Comparison of ENCODE assay signal across 16 mouse cellular contexts in the genomic region with DNA sequence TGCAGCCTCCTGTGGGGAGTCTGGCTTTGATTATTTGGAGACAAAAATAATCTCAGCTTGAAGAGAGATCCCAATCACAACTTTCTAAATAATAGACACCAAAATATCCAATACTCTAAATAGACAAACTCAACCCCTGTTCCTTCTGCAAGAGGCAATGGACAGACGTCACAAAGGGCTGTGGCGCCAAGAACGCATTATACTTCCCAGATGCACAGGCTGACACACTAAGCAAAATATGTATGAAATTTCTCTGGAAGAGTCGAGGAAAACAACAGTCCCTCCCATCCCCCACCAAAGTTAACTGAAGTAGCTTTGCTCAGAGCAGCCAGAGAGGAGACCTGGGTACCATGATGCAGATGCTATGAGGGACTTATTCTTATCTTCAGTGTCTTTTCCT.
"Had no signal": no experiment of that assay in that cellular context is flagged by ENCODE, and none has a peak within 500 bp of the region (broad histone marks: within the 10 kb centered on the region; RNA-seq: fewer than 3 reads in every experiment).

No protein-coding gene starts in this region.

- H3K27me3 ChIP-seq: neural tube, embryonic 13.5 days; neural tube, embryonic 15.5 days; stomach, embryonic 15.5 days had no signal

- H3K36me3 ChIP-seq: neural tube, embryonic 13.5 days; neural tube, embryonic 15.5 days; stomach, embryonic 15.5 days had no signal

- H3K9ac ChIP-seq: neural tube, embryonic 13.5 days; neural tube, embryonic 15.5 days; stomach, embryonic 15.5 days had no signal

- H3K9me3 ChIP-seq: neural tube, embryonic 13.5 days; neural tube, embryonic 15.5 days; stomach, embryonic 15.5 days had no signal

- H3K4me3 ChIP-seq: neural tube, embryonic 13.5 days; neural tube, embryonic 15.5 days; stomach, embryonic 15.5 days had no signal

- H3K27ac ChIP-seq: neural tube, embryonic 13.5 days; neural tube, embryonic 15.5 days; stomach, embryonic 15.5 days; stomach, postnatal 0 days had no signal

- H3K4me2 ChIP-seq: neural tube, embryonic 13.5 days; neural tube, embryonic 15.5 days; stomach, embryonic 15.5 days had no signal

- DNase-seq: retina, postnatal 1 day; right cerebral cortex, adult 18-20 months; right cerebral cortex, postnatal 14 days; right cerebral cortex, postnatal 25 days; right cerebral cortex, postnatal 4 days; spleen, adult 18-20 months; thymus, adult 18-20 months; thymus, adult 2 months; thymus, postnatal 14 days; thymus, postnatal 25 days; thymus, postnatal 36 days; thymus, postnatal 4 days had no signal

- H3K4me1 ChIP-seq: neural tube, embryonic 13.5 days; neural tube, embryonic 15.5 days had no signal
